Mouse (Mus musculus): ENCODE measurements around the gene Gm10057.
"Not testable (repeated sequence)": the region's sequence is repeated elsewhere in the genome, so short reads cannot be mapped to it uniquely, and the experiment has no call there.

Gm10057 gene

DNA sequence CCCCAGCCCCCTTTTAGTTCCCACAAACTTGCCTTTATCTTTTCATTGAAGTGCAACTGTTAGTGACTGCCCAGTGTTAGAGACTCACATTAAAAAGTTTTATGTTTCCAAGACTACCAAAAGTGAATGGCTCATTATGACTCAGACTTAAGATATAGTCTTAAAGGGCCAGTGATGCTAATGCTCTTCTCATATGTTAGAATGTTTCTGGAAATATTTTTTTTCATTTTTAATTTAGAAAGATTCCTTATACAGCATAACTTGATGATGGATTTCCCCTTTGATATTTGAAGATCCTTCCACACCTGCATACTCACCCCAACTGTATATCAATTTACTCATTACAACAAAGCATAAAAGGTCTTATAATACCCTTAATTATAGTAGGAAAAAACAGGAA lies at the start of gene Gm10057:
TSS of gene Gm10057 (minus strand) at position 101 of the 400 bp plus-strand sequence.
- not testable (repeated sequence) for DNase-seq

DNA sequence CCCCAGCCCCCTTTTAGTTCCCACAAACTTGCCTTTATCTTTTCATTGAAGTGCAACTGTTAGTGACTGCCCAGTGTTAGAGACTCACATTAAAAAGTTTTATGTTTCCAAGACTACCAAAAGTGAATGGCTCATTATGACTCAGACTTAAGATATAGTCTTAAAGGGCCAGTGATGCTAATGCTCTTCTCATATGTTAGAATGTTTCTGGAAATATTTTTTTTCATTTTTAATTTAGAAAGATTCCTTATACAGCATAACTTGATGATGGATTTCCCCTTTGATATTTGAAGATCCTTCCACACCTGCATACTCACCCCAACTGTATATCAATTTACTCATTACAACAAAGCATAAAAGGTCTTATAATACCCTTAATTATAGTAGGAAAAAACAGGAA lies 21.1 kb downstream of the Gm10057 start, which contains the start of gene 4921511M17Rik:
TSS of gene 4921511M17Rik (minus strand) at position 101 of the 400 bp plus-strand sequence.
- DNase-seq: not testable (repeated sequence)

DNA sequence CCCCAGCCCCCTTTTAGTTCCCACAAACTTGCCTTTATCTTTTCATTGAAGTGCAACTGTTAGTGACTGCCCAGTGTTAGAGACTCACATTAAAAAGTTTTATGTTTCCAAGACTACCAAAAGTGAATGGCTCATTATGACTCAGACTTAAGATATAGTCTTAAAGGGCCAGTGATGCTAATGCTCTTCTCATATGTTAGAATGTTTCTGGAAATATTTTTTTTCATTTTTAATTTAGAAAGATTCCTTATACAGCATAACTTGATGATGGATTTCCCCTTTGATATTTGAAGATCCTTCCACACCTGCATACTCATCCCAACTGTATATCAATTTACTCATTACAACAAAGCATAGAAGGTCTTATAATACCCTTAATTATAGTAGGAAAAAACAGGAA lies 42.3 kb downstream of the Gm10057 start, which contains the start of gene Samt1:
TSS of gene Samt1 (minus strand) at position 101 of the 400 bp plus-strand sequence.
- not testable (repeated sequence) for DNase-seq

Data from kidney, adult 11 months (tissue).